Mouse (Mus musculus) limb, embryonic 11.5 days (tissue): ENCODE results near the gene Cbx8. TPM values are rescaled to one million over a fixed set of nuclear protein-coding genes. Genes with fewer than 3 reads are reported as not detected.
A peak's percentile ranks its signal among the peaks of the same experiment; 100 is the strongest.

ENCODE experiments used
- ATAC-seq: fragments of 200-750 bp; cut with Nextera tagmentation; 2 replicates; pipeline ENCODE4 v1.8.0; 2017; ENCODE audit warnings: low read depth; ENCODE audit not compliant: insufficient number of reproducible peaks, low FRiP score, low TSS enrichment
- DNase-seq: peaks from one replicate; pipeline ENCODE4 v3.0.0-alpha.2; 2015; ENCODE audit warnings: low spot score
- H3K27ac ChIP-seq: fragments of 300-500 bp; sonication (generic); replicated peaks from 2 replicates; pipeline ENCODE4 v1.5.1; 2014; ENCODE audit warnings: low read depth, mild to moderate bottlenecking, low read length
- H3K27me3 ChIP-seq: fragments of 300-500 bp; sonication (generic); 2 replicates; pipeline ENCODE4 v1.6.1; 2014; ENCODE audit warnings: mild to moderate bottlenecking, low read length, mixed read lengths; ENCODE audit not compliant: control insufficient read depth, insufficient read depth
- H3K36me3 ChIP-seq: fragments of 300-500 bp; sonication (generic); 2 replicates; pipeline ENCODE4 v1.6.1; 2014; ENCODE audit warnings: mild to moderate bottlenecking, low read length, moderate library complexity, mixed read lengths; ENCODE audit not compliant: control insufficient read depth, insufficient read depth
- H3K4me1 ChIP-seq: fragments of 300-500 bp; sonication (generic); 2 replicates; pipeline ENCODE4 v1.6.1; 2014; ENCODE audit warnings: low read length, mixed read lengths; ENCODE audit not compliant: control insufficient read depth, insufficient read depth
- H3K4me2 ChIP-seq: fragments of 300-500 bp; sonication (generic); 2 replicates; pipeline ENCODE4 v1.6.1; 2014; ENCODE audit warnings: low read depth, mild to moderate bottlenecking, moderate library complexity; ENCODE audit not compliant: severe bottlenecking
- H3K4me3 ChIP-seq: fragments of 300-500 bp; sonication (generic); 2 replicates; pipeline ENCODE4 v1.5.1; 2014; ENCODE audit warnings: low read depth, low read length
- H3K9ac ChIP-seq: fragments of 300-500 bp; sonication (generic); 2 replicates; pipeline ENCODE4 v1.6.1; 2014; ENCODE audit warnings: mild to moderate bottlenecking, low read length
- H3K9me3 ChIP-seq: fragments of 300-500 bp; sonication (generic); 2 replicates; pipeline ENCODE4 v1.6.1; 2016; ENCODE audit warnings: low read length; ENCODE audit not compliant: control insufficient read depth
- WGBS: fragments of 180-500 bp; shearing (Covaris S2); extraction: QIAGEN DNeasy Blood & Tissue Kit; methylation state at CpG from one replicate; pipeline ENCODE4 v1.1.7; 2014; 5-methylcytosine and 5-hydroxymethylcytosine counted together
- polyA plus RNA-seq: library from polyadenylated mRNA; unstranded; fragments of >200 nt; fragmentation: Nextera tagmentation; extraction: Ambion mirVana; gene quantifications from 2 replicates; pipeline ENCODE4 v1.2.1, GENCODE M21; 2014

The Cbx8 gene
- 12.2 and 13.4 TPM in 2 replicates for polyA plus RNA-seq

- peak within 1 kb of the TSS; percentile 68 for H3K27ac ChIP-seq
- peak within 1 kb of the TSS; percentile 75 for H3K4me3 ChIP-seq
- peaks cover 67% of the 10 kb centered on the region for H3K4me1 ChIP-seq
- peak within 1 kb of the TSS; percentile 86 for H3K9ac ChIP-seq
- peaks cover 33% of the 10 kb centered on the region for H3K27me3 ChIP-seq
- H3K36me3 ChIP-seq, result peaks cover 5% of the 10 kb centered on the region; the same call in 1 of the 2 replicates
- H3K4me2 ChIP-seq, result peak within 1 kb of the TSS; percentile 91
- under 1% methylated on average over 60 of the region's 63 CpGs for WGBS
- ATAC-seq (peak; percentile 90), DNase-seq (peak; percentile 99)
- H3K9me3 ChIP-seq, result no peaks in the 10 kb centered on the region
Measured at GRCm38 (mm10) chr11:119040600-119041324, at the start of gene Cbx8. Gene Cbx8, minus strand, starts transcription at chr11:119040969.

GRCm38 (mm10) chr11:119090076-119090960 is 49.5 kb upstream of the Cbx8 start:
- H3K4me3 ChIP-seq, result peak overlapping the region; percentile 40
- WGBS, result under 1% methylated on average over 75 of the region's 75 CpGs
- no peaks in the 10 kb centered on the region for H3K36me3 ChIP-seq
- H3K9ac ChIP-seq, result peak overlapping the region; percentile 67
- H3K4me1 ChIP-seq, result peaks cover 29% of the 10 kb centered on the region
- H3K27ac ChIP-seq, result no peak overlapping the region
- peak; percentile 71 for DNase-seq
- ATAC-seq, result no peak
- H3K9me3 ChIP-seq, result no peaks in the 10 kb centered on the region
- H3K4me2 ChIP-seq, result peak overlapping the region; percentile 76
- peaks cover 36% of the 10 kb centered on the region for H3K27me3 ChIP-seq

- peaks cover 36% of the 10 kb centered on the region for H3K27me3 ChIP-seq
- DNase-seq, result peak; percentile 59
Measured at GRCm38 (mm10) chr11:119089235-119090075, 48.7 kb upstream of the Cbx8 start.

GRCm38 (mm10) chr11:119088391-119089234 is 47.8 kb upstream of the Cbx8 start:
- H3K27me3 ChIP-seq, result peaks cover 43% of the 10 kb centered on the region
- no peak overlapping the region for H3K9ac ChIP-seq
- H3K4me2 ChIP-seq, result peak overlapping the region; percentile 7; the same call in 1 of the 2 replicates
- ATAC-seq (no peak), DNase-seq (peak; percentile 72)
- 1% methylated on average over 28 of the region's 28 CpGs for WGBS
- peaks cover 43% of the 10 kb centered on the region for H3K4me1 ChIP-seq
- no peak overlapping the region for H3K27ac ChIP-seq
- no peaks in the 10 kb centered on the region for H3K36me3 ChIP-seq
- peak overlapping the region; percentile 16 for H3K4me3 ChIP-seq
- H3K9me3 ChIP-seq, result no peaks in the 10 kb centered on the region

More at GRCm38 (mm10) chr11:119089235-119090075, 48.7 kb upstream of the Cbx8 start:
- Histone ChIP-seq H3K9me3 (no peaks in the 10 kb centered on the region), H3K9ac (peak overlapping the region; percentile 67), H3K4me3 (peak overlapping the region; percentile 40), H3K4me2 (peak overlapping the region; percentile 76; the same call in 1 of the 2 replicates), H3K36me3 (no peaks in the 10 kb centered on the region), H3K27ac (no peak overlapping the region), H3K4me1 (peaks cover 35% of the 10 kb centered on the region)
- WGBS, result under 1% methylated on average over 41 of the region's 41 CpGs
- ATAC-seq, result no peak

GRCm38 (mm10) chr11:119087301-119088082 is 46.7 kb upstream of the Cbx8 start:
- under 1% methylated on average over 35 of the region's 35 CpGs for WGBS
- no peak overlapping the region for H3K9ac ChIP-seq
- no peak overlapping the region for H3K27ac ChIP-seq
- peaks cover 52% of the 10 kb centered on the region for H3K27me3 ChIP-seq
- 0 out of 2 replicates have a peak overlapping the region, but pooled peaks have one; percentile 5 for H3K4me3 ChIP-seq
- DNase-seq (peak; percentile 65), ATAC-seq (no peak)
- H3K4me1 ChIP-seq, result peaks cover 55% of the 10 kb centered on the region
- no peaks in the 10 kb centered on the region for H3K36me3 ChIP-seq
- H3K9me3 ChIP-seq, result no peaks in the 10 kb centered on the region
- no peak overlapping the region for H3K4me2 ChIP-seq

GRCm38 (mm10) chr11:119086144-119086971 is 45.6 kb upstream of the Cbx8 start, which contains the start of gene Cbx4:
Gene Cbx4, minus strand, starts transcription at chr11:119086221.
- H3K4me2 ChIP-seq, result peak within 1 kb of the TSS; percentile 80
- peak within 1 kb of the TSS; percentile 89 for H3K9ac ChIP-seq
- H3K9me3 ChIP-seq, result no peaks in the 10 kb centered on the region
- H3K4me3 ChIP-seq, result peak within 1 kb of the TSS; percentile 82
- under 1% methylated on average over 55 of the region's 67 CpGs for WGBS
- peaks cover 61% of the 10 kb centered on the region for H3K4me1 ChIP-seq
- ATAC-seq (peak; percentile 87), DNase-seq (peak; percentile 95)
- H3K27ac ChIP-seq, result peak within 1 kb of the TSS; percentile 94
- H3K36me3 ChIP-seq, result no peaks in the 10 kb centered on the region
- peaks cover 59% of the 10 kb centered on the region for H3K27me3 ChIP-seq
